10 mouse cellular contexts compared by ENCODE assay signal in genomic region chr14:73323965-73324364, GRCm38 (mm10). TPM values are rescaled to one million over a fixed set of nuclear protein-coding genes. Genes with fewer than 3 reads are reported as not detected.
DNase-seq lines count a peak whose midpoint lies in the region; ATAC-seq and TF ChIP-seq lines count a peak whose summit lies in the region.
"Had no signal": no experiment of that assay in that cellular context is flagged by ENCODE, and none has a peak within 500 bp of the region (broad histone marks: within the 10 kb centered on the region; RNA-seq: fewer than 3 reads in every experiment).

No protein-coding gene starts in this region.

- H3K9ac ChIP-seq in hindbrain, embryonic 12.5 days = no peak overlapping the region
- H3K9ac ChIP-seq in hindbrain, embryonic 11.5 days (ENCODE audit: low read depth, low read length) = no peak overlapping the region
- H3K9ac ChIP-seq in hindbrain, embryonic 14.5 days = no peak overlapping the region
- H3K9ac ChIP-seq in midbrain, embryonic 14.5 days (replicated peaks; ENCODE audit: low read length) = no peak overlapping the region

- no peaks in the 10 kb centered on the region for H3K9me3 ChIP-seq in hindbrain, embryonic 12.5 days (replicated peaks)
- H3K9me3 ChIP-seq in hindbrain, embryonic 11.5 days (ENCODE audit: control insufficient read depth, low read length) = no peaks in the 10 kb centered on the region
- no peaks in the 10 kb centered on the region for H3K9me3 ChIP-seq in hindbrain, embryonic 14.5 days (ENCODE audit: control insufficient read depth, low read length)
- no peaks in the 10 kb centered on the region for H3K9me3 ChIP-seq in midbrain, embryonic 14.5 days (ENCODE audit: control insufficient read depth, low read length)
- H3K9me3 ChIP-seq: stomach, embryonic 15.5 days had no signal

- 49% methylated on average over 2 of the region's 2 CpGs for WGBS in hindbrain, embryonic 12.5 days
- WGBS in hindbrain, embryonic 11.5 days = 38% methylated on average over 2 of the region's 2 CpGs
- WGBS in hindbrain, embryonic 14.5 days = 49% methylated on average over 2 of the region's 2 CpGs
- 52% methylated on average over 2 of the region's 2 CpGs for WGBS in midbrain, embryonic 14.5 days

- peaks cover 16% of the 10 kb centered on the region for H3K4me1 ChIP-seq in hindbrain, embryonic 12.5 days
- H3K4me1 ChIP-seq in hindbrain, embryonic 11.5 days (replicated peaks; ENCODE audit: control insufficient read depth, insufficient read depth, low read length) = no peaks in the 10 kb centered on the region
- peaks cover 3% of the 10 kb centered on the region; the same call in 1 of the 2 replicates for H3K4me1 ChIP-seq in cortical plate, adult 2 months (ENCODE audit: control insufficient read depth, insufficient read depth, low read length)
- peaks cover 21% of the 10 kb centered on the region for H3K4me1 ChIP-seq in hindbrain, embryonic 14.5 days (replicated peaks; ENCODE audit: control insufficient read depth, insufficient read depth, low read length)
- peaks cover 15% of the 10 kb centered on the region for H3K4me1 ChIP-seq in midbrain, embryonic 14.5 days (ENCODE audit: control insufficient read depth, insufficient read depth, low read length)
- H3K4me1 ChIP-seq: stomach, embryonic 15.5 days had no signal

- H3K4me3 ChIP-seq in hindbrain, embryonic 12.5 days = no peak overlapping the region
- no peak overlapping the region for H3K4me3 ChIP-seq in hindbrain, embryonic 11.5 days (ENCODE audit: low read depth, low read length)
- H3K4me3 ChIP-seq in cortical plate, adult 2 months (ENCODE audit: insufficient read depth, low read length) = peak overlapping the region; percentile 65; the same call in 1 of the 2 replicates
- no peak overlapping the region for H3K4me3 ChIP-seq in hindbrain, embryonic 14.5 days (replicated peaks; ENCODE audit: low read length)
- no peak overlapping the region for H3K4me3 ChIP-seq in midbrain, embryonic 14.5 days (replicated peaks; ENCODE audit: low read depth, low read length)

- TF ChIP-seq POLR2A in cortical plate, adult 2 months (IDR thresholded peaks at IDR 0.05; ENCODE audit: extremely low read depth, insufficient read depth, low read length) = no peak

- peaks cover 2% of the 10 kb centered on the region; the same call in 1 of the 2 replicates for H3K36me3 ChIP-seq in hindbrain, embryonic 12.5 days
- no peaks in the 10 kb centered on the region for H3K36me3 ChIP-seq in hindbrain, embryonic 11.5 days (ENCODE audit: control insufficient read depth, insufficient read depth, low read length)
- H3K36me3 ChIP-seq in hindbrain, embryonic 14.5 days (replicated peaks; ENCODE audit: control insufficient read depth, insufficient read depth) = 0 out of 2 replicates have a peak, but pooled peaks cover 11% of the 10 kb centered on the region
- H3K36me3 ChIP-seq in midbrain, embryonic 14.5 days (ENCODE audit: control insufficient read depth, insufficient read depth, low read length) = peaks cover 8% of the 10 kb centered on the region
- H3K36me3 ChIP-seq: stomach, embryonic 15.5 days had no signal

- DNase-seq in hindbrain, embryonic 11.5 days (ENCODE audit: low spot score) = no peak
- no peak for DNase-seq in hindbrain, embryonic 14.5 days (ENCODE audit: low spot score)
- no peak for DNase-seq in midbrain, embryonic 14.5 days
- no peak for DNase-seq in frontal cortex, adult 2 months (ENCODE audit: extremely low spot score in 1 of 2, low spot score in 1 of 2)
- DNase-seq: lung, postnatal 10 days had no signal

- ATAC-seq in hindbrain, embryonic 12.5 days (ENCODE audit: low FRiP score) = no peak
- no peak for ATAC-seq in hindbrain, embryonic 11.5 days (ENCODE audit: low FRiP score)
- no peak for ATAC-seq in hindbrain, embryonic 14.5 days (ENCODE audit: low FRiP score)
- no peak for ATAC-seq in midbrain, embryonic 14.5 days (ENCODE audit: low FRiP score, low TSS enrichment)
- ATAC-seq in activated CD4-positive, CD25-positive, alpha-beta regulatory T cell, adult 4 months = no peak
- no peak for ATAC-seq in inflammation-experienced regulatory T-cells, adult 6 months

- H3K4me2 ChIP-seq in hindbrain, embryonic 12.5 days (replicated peaks) = peak overlapping the region; percentile 78
- no peak overlapping the region for H3K4me2 ChIP-seq in hindbrain, embryonic 11.5 days (replicated peaks; ENCODE audit: low read depth, low read length)
- peak overlapping the region; percentile 89 for H3K4me2 ChIP-seq in hindbrain, embryonic 14.5 days (replicated peaks)
- peak overlapping the region; percentile 82 for H3K4me2 ChIP-seq in midbrain, embryonic 14.5 days (ENCODE audit: low read length)

- H3K27ac ChIP-seq in hindbrain, embryonic 12.5 days = no peak overlapping the region
- no peak overlapping the region for H3K27ac ChIP-seq in hindbrain, embryonic 11.5 days (ENCODE audit: low read depth, low read length)
- no peak overlapping the region for H3K27ac ChIP-seq in cortical plate, adult 2 months (ENCODE audit: insufficient read depth, low read length)
- H3K27ac ChIP-seq in hindbrain, embryonic 14.5 days = no peak overlapping the region
- no peak overlapping the region for H3K27ac ChIP-seq in midbrain, embryonic 14.5 days (replicated peaks; ENCODE audit: low read depth, low read length)

- H3K27me3 ChIP-seq in hindbrain, embryonic 12.5 days = no peaks in the 10 kb centered on the region
- no peaks in the 10 kb centered on the region for H3K27me3 ChIP-seq in hindbrain, embryonic 11.5 days (ENCODE audit: control insufficient read depth, insufficient read depth, low read length)
- no peaks in the 10 kb centered on the region for H3K27me3 ChIP-seq in hindbrain, embryonic 14.5 days (ENCODE audit: control insufficient read depth, insufficient read depth, low read length)
- H3K27me3 ChIP-seq in midbrain, embryonic 14.5 days (ENCODE audit: control insufficient read depth, insufficient read depth, low read length) = no peaks in the 10 kb centered on the region
- H3K27me3 ChIP-seq: stomach, embryonic 15.5 days had no signal

- no peak for TF ChIP-seq CTCF in cortical plate, adult 2 months (IDR thresholded peaks at IDR 0.05; ENCODE audit: extremely low read depth, insufficient read depth, low read length)

RNA-seq across cellular contexts. Expression of gene Rb1, which starts 1.7 kb away (rescaled TPM):
- polyA plus RNA-seq in hindbrain, embryonic 12.5 days (2016; fragmentation: Nextera tagmentation; extraction: Ambion mirVana) = 34.2 and 36.4 TPM in 2 replicates
- polyA plus RNA-seq in hindbrain, embryonic 11.5 days (2014; fragmentation: Nextera tagmentation; extraction: Ambion mirVana) = 37.8 and 43.0 TPM in 2 replicates
- polyA plus RNA-seq in cortical plate, adult 2 months (2012; rRNA removed) = 17.3 and 19.8 TPM in 2 replicates
- polyA plus RNA-seq in hindbrain, embryonic 14.5 days (2014; fragmentation: Nextera tagmentation; extraction: Ambion mirVana) = 29.2 and 32.2 TPM in 2 replicates
- polyA plus RNA-seq in midbrain, embryonic 14.5 days (2014; fragmentation: Nextera tagmentation; extraction: Ambion mirVana) = 36.3 and 36.4 TPM in 2 replicates
- polyA plus RNA-seq in frontal cortex, adult 2 months (2012; rRNA removed) = 24.3 and 27.2 TPM in 2 replicates
- 10 to 100 TPM; 12.1 to 92.0 TPM for polyA plus RNA-seq in activated CD4-positive, CD25-positive, alpha-beta regulatory T cell, adult 4 months (2017; shearing (Covaris generic))
- 100 to 1,000 TPM in 1 of 3 experiments, 10 to 100 TPM in 2; 21.9 to 113 (median 85.4) TPM for polyA plus RNA-seq in inflammation-experienced regulatory T-cells, adult 6 months (2017; shearing (Covaris generic))
